Mouse (Mus musculus) kidney, postnatal 0 days (tissue): ENCODE results near the gene Ano1. TPM values are rescaled to one million over a fixed set of nuclear protein-coding genes. Genes with fewer than 3 reads are reported as not detected.
A peak's percentile ranks its signal among the peaks of the same experiment; 100 is the strongest.

ENCODE experiments used
- ATAC-seq: fragments of 200-750 bp; cut with Nextera tagmentation; replicated peaks from 2 replicates; pipeline ENCODE4 v1.8.0; 2017; ENCODE audit warnings: low read depth, moderate number of reproducible peaks, moderate TSS enrichment, moderate library complexity; ENCODE audit not compliant: low FRiP score
- DNase-seq: peaks from one replicate; pipeline ENCODE4 v3.0.0-alpha.2; 2016; ENCODE audit warnings: low spot score
- H3K27ac ChIP-seq: fragments of 300-500 bp; sonication (generic); 2 replicates; pipeline ENCODE4 v1.5.1; 2014; ENCODE audit warnings: mild to moderate bottlenecking
- H3K27me3 ChIP-seq: fragments of 300-500 bp; sonication (generic); 2 replicates; pipeline ENCODE4 v1.6.1; 2014; ENCODE audit warnings: low read length, mixed read lengths; ENCODE audit not compliant: insufficient read depth
- H3K36me3 ChIP-seq: fragments of 300-500 bp; sonication (generic); 2 replicates; pipeline ENCODE4 v1.6.1; 2014; ENCODE audit warnings: low read length, mixed read lengths; ENCODE audit not compliant: insufficient read depth
- H3K4me1 ChIP-seq: fragments of 300-500 bp; sonication (generic); replicated peaks from 2 replicates; pipeline ENCODE4 v1.6.1; 2014; ENCODE audit warnings: antibody characterized with exemption, low read length, mixed read lengths; ENCODE audit not compliant: insufficient read depth
- H3K4me2 ChIP-seq: fragments of 300-500 bp; sonication (generic); 2 replicates; pipeline ENCODE4 v1.6.1; 2014; ENCODE audit warnings: mild to moderate bottlenecking, low read length, moderate library complexity, mixed read lengths
- H3K4me3 ChIP-seq: fragments of 300-500 bp; sonication (generic); replicated peaks from 2 replicates; pipeline ENCODE4 v1.5.1; 2014; ENCODE audit warnings: low read depth, low read length
- H3K9ac ChIP-seq: fragments of 300-500 bp; sonication (generic); 2 replicates; pipeline ENCODE4 v1.6.1; 2014; ENCODE audit warnings: low read depth, low read length
- H3K9me3 ChIP-seq: fragments of 300-500 bp; sonication (generic); replicated peaks from 2 replicates; pipeline ENCODE4 v1.6.1; 2016; ENCODE audit warnings: low read length, inconsistent platforms, mixed read lengths
- CTCF ChIP-seq: IDR thresholded peaks from 2 replicates; pipeline ENCODE4 v1.5.1; 2016; ENCODE audit warnings: antibody characterized with exemption, low read depth, mild to moderate bottlenecking, moderate library complexity
- WGBS: fragments of 180-500 bp; shearing (Covaris S2); extraction: QIAGEN DNeasy Blood & Tissue Kit; methylation state at CpG from one replicate; pipeline ENCODE4 v1.1.7; 2014; 5-methylcytosine and 5-hydroxymethylcytosine counted together
- polyA plus RNA-seq: library from polyadenylated mRNA; unstranded; fragments of >200 nt; fragmentation: Nextera tagmentation; extraction: Ambion mirVana; gene quantifications from 2 replicates; pipeline ENCODE4 v1.2.1, GENCODE M21; 2015

Gene Ano1
- polyA plus RNA-seq, result 33.3 and 34.1 TPM in 2 replicates

DNA sequence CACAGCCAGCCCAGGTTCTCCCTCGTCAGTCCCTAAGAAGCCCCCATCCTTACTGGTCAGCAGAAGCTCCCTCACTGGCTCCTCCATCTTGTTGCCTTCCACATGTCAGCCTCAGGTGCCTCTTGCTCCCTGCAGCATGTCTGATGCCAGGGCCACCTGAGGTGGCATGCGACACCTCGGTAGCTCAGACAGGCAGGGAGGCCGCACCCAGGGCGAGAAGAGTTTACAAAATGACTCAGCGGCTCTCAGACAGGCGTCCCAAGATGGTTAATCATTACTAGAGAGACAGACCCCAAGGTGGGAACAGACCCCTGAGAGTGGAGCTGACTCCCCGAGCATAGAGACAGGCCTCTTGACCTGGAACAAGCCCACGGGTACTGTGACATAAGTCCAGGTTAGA, at the start of gene Ano1:
Gene Ano1, minus strand, starts transcription at position 142 of the 400 bp plus-strand sequence.
- H3K27ac ChIP-seq, result no peak within 1 kb of the TSS
- 53% methylated on average over 9 of the region's 9 CpGs for WGBS
- no peak within 1 kb of the TSS for H3K4me2 ChIP-seq
- H3K27me3 ChIP-seq, result no peaks in the 10 kb centered on the region
- 0 out of 2 replicates have a peak, but pooled peaks cover 3% of the 10 kb centered on the region for H3K4me1 ChIP-seq
- TF ChIP-seq CTCF, result no peak
- H3K9ac ChIP-seq, result no peak within 1 kb of the TSS
- no peaks in the 10 kb centered on the region for H3K36me3 ChIP-seq
- H3K9me3 ChIP-seq, result no peaks in the 10 kb centered on the region
- DNase-seq (no peak), ATAC-seq (no peak)
- no peak within 1 kb of the TSS for H3K4me3 ChIP-seq

DNA sequence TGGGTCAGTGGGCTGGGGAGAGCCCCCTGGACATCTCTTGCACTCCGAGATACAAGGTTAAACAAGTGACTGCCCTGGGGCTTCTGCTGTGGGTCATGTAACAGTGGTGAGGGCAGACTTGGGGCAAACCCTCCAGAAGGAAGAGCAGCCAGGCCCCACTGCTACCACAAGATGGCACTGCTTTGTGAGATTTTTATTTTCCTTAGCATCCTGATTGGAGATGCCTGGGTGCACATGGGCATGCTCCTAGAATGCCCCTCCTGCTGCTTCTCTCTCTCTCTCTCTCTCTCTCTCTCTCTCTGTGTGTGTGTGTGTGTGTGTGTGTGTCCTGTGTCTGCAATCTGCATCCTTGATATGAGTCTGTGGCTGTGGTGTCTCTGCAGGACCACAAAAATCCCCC, 46.7 kb upstream of the Ano1 start:
- Histone ChIP-seq H3K9me3 (no peaks in the 10 kb centered on the region), H3K4me1 (no peaks in the 10 kb centered on the region), H3K27ac (no peak overlapping the region), H3K9ac (no peak overlapping the region), H3K36me3 (no peaks in the 10 kb centered on the region), H3K27me3 (no peaks in the 10 kb centered on the region), H3K4me2 (no peak overlapping the region), H3K4me3 (no peak overlapping the region)
- 46% methylated on average over 1 of the region's 1 CpGs for WGBS
- DNase-seq, result peak; percentile 82
- ATAC-seq, result no peak; the same call in 1 of the 2 replicates
- TF ChIP-seq CTCF, result peak; percentile 78

GRCm38 (mm10) chr7:144796986-144797735, 45.4 kb upstream of the Ano1 start:
- TF ChIP-seq CTCF, result no peak
- H3K27me3 ChIP-seq, result no peaks in the 10 kb centered on the region
- H3K36me3 ChIP-seq, result no peaks in the 10 kb centered on the region
- H3K27ac ChIP-seq, result no peak overlapping the region
- H3K9ac ChIP-seq, result no peak overlapping the region
- H3K4me1 ChIP-seq, result no peaks in the 10 kb centered on the region
- 68% methylated on average over 17 of the region's 17 CpGs for WGBS
- H3K4me3 ChIP-seq, result no peak overlapping the region
- ATAC-seq, result no peak
- no peak for DNase-seq
- H3K4me2 ChIP-seq, result no peak overlapping the region
- H3K9me3 ChIP-seq, result no peaks in the 10 kb centered on the region

DNA sequence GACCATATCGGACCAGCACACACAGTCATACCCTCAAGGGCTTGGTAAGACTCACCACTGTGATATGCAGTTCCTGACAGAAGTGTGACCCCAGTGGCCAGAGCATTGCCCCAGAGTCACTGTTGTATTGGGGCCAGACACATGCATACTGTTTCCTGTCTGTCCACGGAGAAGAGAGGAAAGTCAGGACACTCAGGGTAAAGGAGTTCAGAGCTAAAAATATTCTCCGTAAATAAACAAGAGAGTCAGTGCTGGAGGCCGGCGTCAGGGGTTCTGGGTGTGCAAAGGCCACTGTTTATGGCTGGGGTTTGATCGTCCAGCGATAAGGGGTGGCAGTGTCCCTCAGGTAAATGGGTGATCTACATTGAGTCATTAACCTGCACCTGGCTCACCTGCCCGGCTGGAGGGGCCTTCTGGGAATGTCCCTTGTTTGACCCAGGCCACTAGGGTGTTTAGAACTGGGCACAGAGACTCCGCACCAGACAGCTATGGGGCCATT, 44.3 kb upstream of the Ano1 start:
- no peak overlapping the region for H3K4me3 ChIP-seq
- no peak overlapping the region for H3K27ac ChIP-seq
- no peak overlapping the region for H3K4me2 ChIP-seq
- H3K27me3 ChIP-seq, result no peaks in the 10 kb centered on the region
- no peak for TF ChIP-seq CTCF
- WGBS, result 51% methylated on average over 9 of the region's 9 CpGs
- no peak for DNase-seq
- ATAC-seq, result no peak
- H3K9ac ChIP-seq, result no peak overlapping the region
- H3K9me3 ChIP-seq, result no peaks in the 10 kb centered on the region
- H3K36me3 ChIP-seq, result no peaks in the 10 kb centered on the region
- H3K4me1 ChIP-seq, result no peaks in the 10 kb centered on the region

DNA sequence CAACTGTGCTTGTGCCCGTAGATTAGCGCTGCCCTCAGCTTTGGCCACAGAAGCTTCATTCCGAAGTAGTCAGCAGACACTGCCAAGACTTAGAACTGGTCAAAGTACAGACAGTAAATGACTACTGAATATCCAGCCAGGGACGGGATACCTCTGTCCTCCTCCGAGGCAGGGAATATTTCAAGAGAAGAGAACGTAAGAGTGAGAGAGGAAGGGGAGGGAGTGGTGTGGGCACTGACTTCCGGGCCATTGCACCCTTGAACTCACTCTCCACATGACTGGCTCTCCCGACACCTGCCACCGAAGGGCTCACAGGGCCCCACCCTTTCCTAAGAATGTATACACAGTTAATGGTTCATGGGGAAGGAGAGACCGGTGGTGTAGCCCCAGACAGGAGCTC, 41.5 kb upstream of the Ano1 start:
- Histone ChIP-seq H3K27me3 (no peaks in the 10 kb centered on the region), H3K27ac (0 out of 2 replicates have a peak overlapping the region, but pooled peaks have one; percentile 26), H3K36me3 (no peaks in the 10 kb centered on the region), H3K9me3 (no peaks in the 10 kb centered on the region), H3K4me2 (no peak overlapping the region), H3K4me1 (no peaks in the 10 kb centered on the region), H3K4me3 (no peak overlapping the region), H3K9ac (no peak overlapping the region)
- DNase-seq (peak; percentile 41), ATAC-seq (peak; percentile 88)
- TF ChIP-seq CTCF, result no peak
- WGBS, result 46% methylated on average over 10 of the region's 10 CpGs

GRCm38 (mm10) chr7:144791426-144791825, 39.7 kb upstream of the Ano1 start:
- Histone ChIP-seq H3K9me3 (no peaks in the 10 kb centered on the region), H3K36me3 (no peaks in the 10 kb centered on the region), H3K4me2 (no peak overlapping the region), H3K27me3 (no peaks in the 10 kb centered on the region), H3K4me3 (no peak overlapping the region), H3K4me1 (no peaks in the 10 kb centered on the region), H3K9ac (no peak overlapping the region), H3K27ac (no peak overlapping the region)
- no peak for TF ChIP-seq CTCF
- no peak for DNase-seq
- no peak for ATAC-seq
- WGBS, result 87% methylated on average over 7 of the region's 7 CpGs
